Mouse (Mus musculus) neural tube, embryonic 12.5 days (tissue): Measurements from ENCODE around the gene Churc1. TPM values are rescaled to one million over a fixed set of nuclear protein-coding genes. Genes with fewer than 3 reads are reported as not detected.

Experiments used
- ATAC-seq: fragments of 200-750 bp; cut with Nextera tagmentation; 2 replicates; pipeline ENCODE4 v1.8.0; 2017; ENCODE audit warnings: low read depth, mild to moderate bottlenecking, moderate TSS enrichment, moderate library complexity; ENCODE audit not compliant: low FRiP score
- H3K27ac ChIP-seq: fragments of 300-500 bp; sonication (generic); 2 replicates; pipeline ENCODE4 v1.5.1; 2016
- H3K27me3 ChIP-seq: fragments of 300-500 bp; sonication (generic); replicated peaks from 2 replicates; pipeline ENCODE4 v1.6.1; 2016; ENCODE audit warnings: mild to moderate bottlenecking
- H3K36me3 ChIP-seq: fragments of 300-500 bp; sonication (generic); 2 replicates; pipeline ENCODE4 v1.6.1; 2016; ENCODE audit warnings: mild to moderate bottlenecking
- H3K4me1 ChIP-seq: fragments of 300-500 bp; sonication (generic); 2 replicates; pipeline ENCODE4 v1.6.1; 2016
- H3K4me2 ChIP-seq: fragments of 300-500 bp; sonication (generic); replicated peaks from 2 replicates; pipeline ENCODE4 v1.6.1; 2016; ENCODE audit warnings: mild to moderate bottlenecking
- H3K4me3 ChIP-seq: fragments of 300-500 bp; sonication (generic); 2 replicates; pipeline ENCODE4 v1.5.1; 2016
- H3K9ac ChIP-seq: fragments of 300-500 bp; sonication (generic); 2 replicates; pipeline ENCODE4 v1.6.1; 2016; ENCODE audit warnings: mild to moderate bottlenecking
- H3K9me3 ChIP-seq: fragments of 300-500 bp; sonication (generic); 2 replicates; pipeline ENCODE4 v1.6.1; 2016; ENCODE audit warnings: mild to moderate bottlenecking
- WGBS: fragments of 180-500 bp; shearing (Covaris S2); methylation state at CpG from one replicate; pipeline ENCODE4 v1.1.7; 2016; 5-methylcytosine and 5-hydroxymethylcytosine counted together
- polyA plus RNA-seq: library from polyadenylated mRNA; unstranded; fragments of >200 nt; fragmentation: Nextera tagmentation; extraction: Ambion mirVana; gene quantifications from 2 replicates; pipeline ENCODE4 v1.2.1, GENCODE M21; 2016

Gene Churc1
- polyA plus RNA-seq, 1 experiment from 2014 or later: 104 TPM

GRCm38 (mm10) chr12:76820615-76821014, 55.3 kb downstream of the Churc1 start:
- peaks cover 20% of the 10 kb centered on the region for H3K27me3 ChIP-seq
- no peak for ATAC-seq
- H3K4me3 ChIP-seq: no peak overlapping the region
- no peak overlapping the region for H3K9ac ChIP-seq
- no peaks in the 10 kb centered on the region for H3K9me3 ChIP-seq
- peak overlapping the region; percentile 92 for H3K4me2 ChIP-seq
- H3K27ac ChIP-seq: no peak overlapping the region
- no peaks in the 10 kb centered on the region for H3K36me3 ChIP-seq
- 59% methylated on average over 4 of the region's 4 CpGs for WGBS
- peaks cover 17% of the 10 kb centered on the region for H3K4me1 ChIP-seq

GRCm38 (mm10) chr12:76822002-76822650, 56.8 kb downstream of the Churc1 start:
- Histone ChIP-seq H3K36me3 (no peaks in the 10 kb centered on the region), H3K9me3 (no peaks in the 10 kb centered on the region), H3K9ac (peak overlapping the region; percentile 85), H3K27ac (no peak overlapping the region), H3K4me1 (peaks cover 17% of the 10 kb centered on the region), H3K27me3 (peaks cover 20% of the 10 kb centered on the region), H3K4me3 (peak overlapping the region; percentile 72), H3K4me2 (peak overlapping the region; percentile 92)
- WGBS: under 1% methylated on average over 62 of the region's 66 CpGs
- peak; percentile 81 for ATAC-seq

DNA sequence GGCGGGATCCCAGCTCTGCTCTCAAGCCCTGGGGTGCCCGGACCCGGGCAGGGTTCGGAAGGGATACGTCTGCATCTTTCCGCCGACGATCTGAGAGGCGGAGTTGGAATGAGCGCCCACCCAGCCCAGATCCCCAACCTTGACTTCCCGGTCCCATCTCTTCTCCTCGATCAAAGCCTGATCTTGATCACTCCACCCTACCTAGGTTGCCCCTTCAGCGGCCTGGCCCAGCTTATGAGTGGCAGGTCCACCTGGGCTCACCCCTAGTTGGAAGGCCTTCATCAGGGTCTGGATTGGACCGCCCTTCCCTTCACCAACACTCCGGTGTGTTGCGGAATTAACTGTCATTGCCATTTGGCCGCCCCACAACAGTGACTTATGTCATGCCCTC, 57.3 kb downstream of the Churc1 start, which contains the start of gene Rab15:
Rab15 (minus strand) TSS at position 258 of the 391 bp plus-strand sequence.
- Histone ChIP-seq H3K4me1 (peaks cover 17% of the 10 kb centered on the region), H3K4me3 (peak within 1 kb of the TSS; percentile 72), H3K27ac (no peak within 1 kb of the TSS), H3K4me2 (peak within 1 kb of the TSS; percentile 92), H3K27me3 (peaks cover 20% of the 10 kb centered on the region), H3K9ac (peak within 1 kb of the TSS; percentile 85), H3K36me3 (no peaks in the 10 kb centered on the region), H3K9me3 (no peaks in the 10 kb centered on the region)
- ATAC-seq: peak; percentile 51
- under 1% methylated on average over 15 of the region's 17 CpGs for WGBS

DNA sequence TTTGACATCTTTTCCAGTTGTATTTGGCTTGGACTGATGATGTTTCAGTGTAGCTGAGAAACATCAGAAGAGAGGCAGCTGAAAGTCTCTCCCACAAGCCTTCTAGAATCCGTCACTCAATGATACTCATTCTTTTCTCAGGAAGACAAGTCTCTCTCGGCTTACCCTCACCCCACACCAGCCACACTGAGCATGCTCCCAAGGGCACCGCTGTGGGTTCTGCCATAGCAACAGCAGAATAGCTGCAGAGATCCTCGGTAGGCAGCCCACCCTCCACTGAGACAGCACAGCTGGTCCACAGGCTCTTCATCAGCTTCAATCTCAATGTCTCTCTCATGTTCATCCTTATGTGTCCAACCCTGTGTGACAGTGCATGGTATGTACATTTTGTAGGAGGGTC, 59.9 kb downstream of the Churc1 start:
- Histone ChIP-seq H3K4me1 (peaks cover 17% of the 10 kb centered on the region), H3K4me2 (no peak overlapping the region), H3K4me3 (no peak overlapping the region), H3K9me3 (no peaks in the 10 kb centered on the region), H3K27me3 (peaks cover 20% of the 10 kb centered on the region), H3K36me3 (no peaks in the 10 kb centered on the region), H3K9ac (no peak overlapping the region), H3K27ac (no peak overlapping the region)
- ATAC-seq: no peak
- WGBS: 70% methylated on average over 4 of the region's 4 CpGs

DNA sequence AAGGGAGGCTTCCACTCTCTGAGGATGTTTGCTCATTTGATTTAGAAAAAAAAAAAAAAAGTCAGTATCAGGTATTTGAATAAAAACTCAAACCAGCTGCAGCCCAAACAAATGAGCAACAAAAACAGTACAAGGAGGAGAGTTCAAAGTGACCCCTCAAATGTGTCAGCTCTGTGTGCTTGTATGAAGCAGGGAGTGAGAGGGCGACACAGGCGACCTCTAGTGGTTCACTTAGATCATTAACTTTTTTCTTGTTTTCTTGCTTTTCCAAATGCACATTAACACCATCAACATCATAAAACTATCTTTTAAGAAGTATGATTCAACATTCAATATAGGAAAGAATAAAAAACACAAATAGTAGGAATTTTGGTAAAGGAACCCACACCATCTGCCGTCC, 67.4 kb downstream of the Churc1 start:
- WGBS: 6% methylated on average over 3 of the region's 3 CpGs
- H3K4me1 ChIP-seq: no peaks in the 10 kb centered on the region
- H3K4me2 ChIP-seq: no peak overlapping the region

More for the DNA sequence above, 67.4 kb downstream of the Churc1 start:
- no peak overlapping the region for H3K9ac ChIP-seq
- no peaks in the 10 kb centered on the region for H3K9me3 ChIP-seq
- ATAC-seq: no peak
- no peaks in the 10 kb centered on the region for H3K36me3 ChIP-seq
- no peak overlapping the region for H3K27ac ChIP-seq
- H3K4me3 ChIP-seq: no peak overlapping the region
- no peaks in the 10 kb centered on the region for H3K27me3 ChIP-seq

Other genes with a start within 250 kb of the Churc1 start
- gene Plekhg3, start 234.6 kb upstream of the Churc1 start, polyA plus RNA-seq: 1.9 and 2.0 TPM in 2 replicates
- 2.5 and 2.9 TPM in 2 replicates for gene Sptb, start 55.0 kb upstream of the Churc1 start, polyA plus RNA-seq
- 38.1 and 39.0 TPM in 2 replicates for gene Fntb, start 51 bp downstream of the Churc1 start, polyA plus RNA-seq
- not detected in 2 replicates for gene Gpx2, start 30.0 kb downstream of the Churc1 start, polyA plus RNA-seq
- 20.7 and 22.6 TPM in 2 replicates for gene Rab15, start 57.4 kb downstream of the Churc1 start, polyA plus RNA-seq
- 15.4 and 18.4 TPM in 2 replicates for gene Max, start 196.7 kb downstream of the Churc1 start, polyA plus RNA-seq